Mouse (Mus musculus) heart, embryonic 11.5 days (tissue): ENCODE results near the gene Pqlc2. TPM values are rescaled to one million over a fixed set of nuclear protein-coding genes. Genes with fewer than 3 reads are reported as not detected.

Experiments
- ATAC-seq: fragments of 200-750 bp; cut with Nextera tagmentation; replicated peaks from 2 replicates; pipeline ENCODE4 v1.8.0; 2017; ENCODE audit warnings: moderate library complexity; ENCODE audit not compliant: insufficient number of reproducible peaks, low FRiP score, low TSS enrichment
- H3K27ac ChIP-seq: fragments of 300-500 bp; sonication (generic); 2 replicates; pipeline ENCODE4 v1.5.1; 2014; ENCODE audit warnings: mild to moderate bottlenecking, low read depth, low read length
- H3K27me3 ChIP-seq: fragments of 300-500 bp; sonication (generic); 2 replicates; pipeline ENCODE4 v1.6.1; 2014; ENCODE audit warnings: mild to moderate bottlenecking, low read length, mixed read lengths; ENCODE audit not compliant: control insufficient read depth, insufficient read depth
- H3K36me3 ChIP-seq: fragments of 300-500 bp; sonication (generic); 2 replicates; pipeline ENCODE4 v1.6.1; 2014; ENCODE audit warnings: mild to moderate bottlenecking, low read length, moderate library complexity, mixed read lengths; ENCODE audit not compliant: control insufficient read depth, insufficient read depth
- H3K4me1 ChIP-seq: fragments of 300-500 bp; sonication (generic); 2 replicates; pipeline ENCODE4 v1.6.1; 2014; ENCODE audit warnings: low read length; ENCODE audit not compliant: control insufficient read depth, insufficient read depth
- H3K4me2 ChIP-seq: fragments of 300-500 bp; sonication (generic); 2 replicates; pipeline ENCODE4 v1.6.1; 2014; ENCODE audit warnings: mild to moderate bottlenecking, moderate library complexity
- H3K4me3 ChIP-seq: fragments of 300-500 bp; sonication (generic); 2 replicates; pipeline ENCODE4 v1.5.1; 2014; ENCODE audit warnings: low read depth, low read length
- H3K9ac ChIP-seq: fragments of 300-500 bp; sonication (generic); 2 replicates; pipeline ENCODE4 v1.6.1; 2014; ENCODE audit warnings: mild to moderate bottlenecking, low read depth, low read length, moderate library complexity
- H3K9me3 ChIP-seq: fragments of 300-500 bp; sonication (generic); replicated peaks from 2 replicates; pipeline ENCODE4 v1.6.1; 2016; ENCODE audit warnings: low read length; ENCODE audit not compliant: control insufficient read depth
- WGBS: fragments of 180-500 bp; shearing (Covaris S2); extraction: QIAGEN DNeasy Blood & Tissue Kit; methylation state at CpG from one replicate; pipeline ENCODE4 v1.1.7; 2014; ENCODE audit not compliant: insufficient replicate concordance; 5-methylcytosine and 5-hydroxymethylcytosine counted together
- polyA plus RNA-seq: library from polyadenylated mRNA; unstranded; fragments of >200 nt; fragmentation: Nextera tagmentation; extraction: Ambion mirVana; gene quantifications from 2 replicates; pipeline ENCODE4 v1.2.1, GENCODE M21; 2014

Gene Pqlc2
- polyA plus RNA-seq, 1 experiment from 2014 or later, result 12.8 TPM

- Histone ChIP-seq H3K36me3 (peaks cover 8% of the 10 kb centered on the region; the same call in 1 of the 2 replicates), H3K4me2 (no peak overlapping the region), H3K27ac (no peak overlapping the region), H3K27me3 (no peaks in the 10 kb centered on the region), H3K9ac (no peak overlapping the region), H3K4me1 (no peaks in the 10 kb centered on the region), H3K4me3 (no peak overlapping the region), H3K9me3 (no peaks in the 10 kb centered on the region)
- ATAC-seq, result no peak
- 89% methylated on average over 1 of the region's 1 CpGs for WGBS
Observed at GRCm38 (mm10) chr4:139268242-139268641, 42.3 kb downstream of the Pqlc2 start.

- H3K4me1 ChIP-seq, result no peaks in the 10 kb centered on the region
- 69% methylated on average over 3 of the region's 3 CpGs for whole genome bisulfite sequencing
- no peaks in the 10 kb centered on the region for H3K27me3 ChIP-seq
- no peak for ATAC-seq
- no peak overlapping the region for H3K9ac ChIP-seq
- H3K4me3 ChIP-seq, result no peak overlapping the region
- no peak overlapping the region for H3K27ac ChIP-seq
- peaks cover 14% of the 10 kb centered on the region for H3K36me3 ChIP-seq
- H3K9me3 ChIP-seq, result no peaks in the 10 kb centered on the region
- no peak overlapping the region for H3K4me2 ChIP-seq
Observed at GRCm38 (mm10) chr4:139267335-139267734, 43.2 kb downstream of the Pqlc2 start.

DNA sequence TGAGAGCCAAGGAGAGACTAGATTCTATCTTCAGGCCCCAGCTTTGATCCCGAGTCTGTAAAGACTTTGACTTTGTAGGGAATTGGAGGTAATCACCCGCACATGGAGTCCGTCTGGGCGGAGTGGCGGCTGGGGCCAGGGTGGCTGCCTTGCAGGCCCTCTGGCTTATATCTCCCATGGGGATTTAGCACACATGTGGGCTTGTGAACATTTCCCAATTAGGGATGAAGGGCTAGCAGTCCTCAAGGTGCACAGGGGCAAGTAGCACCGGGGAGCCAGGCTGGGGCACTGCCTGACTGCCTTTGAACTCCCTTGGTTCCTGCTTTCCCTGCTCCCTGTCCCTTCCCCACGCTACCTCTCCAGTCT is 44.0 kb downstream of the Pqlc2 start:
- no peaks in the 10 kb centered on the region for H3K27me3 ChIP-seq
- H3K4me2 ChIP-seq, result no peak overlapping the region
- H3K36me3 ChIP-seq, result peaks cover 18% of the 10 kb centered on the region
- no peaks in the 10 kb centered on the region for H3K4me1 ChIP-seq
- H3K9me3 ChIP-seq, result no peaks in the 10 kb centered on the region
- ATAC-seq, result no peak
- H3K4me3 ChIP-seq, result no peak overlapping the region
- no peak overlapping the region for H3K9ac ChIP-seq
- no peak overlapping the region for H3K27ac ChIP-seq
- 88% methylated on average over 7 of the region's 7 CpGs for WGBS

DNA sequence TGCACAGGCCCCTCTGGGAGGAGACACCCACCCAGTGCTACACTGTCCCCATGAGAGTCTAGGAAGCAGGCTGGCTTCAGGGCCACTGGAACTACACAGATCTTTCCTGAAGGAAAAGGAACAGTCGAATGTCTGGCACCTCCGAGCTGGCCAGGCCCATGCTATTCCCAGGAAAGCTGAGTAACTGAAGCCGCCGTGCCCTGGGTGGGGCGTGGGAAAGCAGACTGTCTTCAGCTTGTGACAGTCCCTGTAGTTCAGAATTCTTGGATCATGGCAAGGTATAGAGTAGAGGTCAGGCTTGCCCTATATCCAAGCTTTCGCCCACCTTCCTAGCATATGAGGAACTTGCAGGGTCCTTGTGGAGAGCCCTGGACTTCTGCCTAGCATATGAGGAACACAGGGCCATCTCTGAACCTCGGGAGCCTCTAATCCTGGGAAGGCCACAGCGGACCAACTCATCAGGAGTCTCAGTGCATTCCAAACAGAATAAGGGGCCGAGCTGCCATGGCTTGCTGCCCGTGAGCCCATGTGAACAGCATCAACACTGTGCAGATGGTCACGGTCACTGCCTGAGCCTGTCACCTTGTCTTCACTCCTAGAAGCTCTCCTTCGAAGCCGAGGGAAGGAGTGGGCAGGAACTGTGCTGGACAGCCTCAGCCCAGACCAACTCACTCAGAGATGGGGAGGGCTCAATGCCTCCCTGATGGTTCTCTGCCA is 44.6 kb downstream of the Pqlc2 start:
- WGBS, result 84% methylated on average over 13 of the region's 13 CpGs
- peaks cover 18% of the 10 kb centered on the region for H3K36me3 ChIP-seq

GRCm38 (mm10) chr4:139262981-139263380 is 47.5 kb downstream of the Pqlc2 start:
- Histone ChIP-seq H3K9me3 (no peaks in the 10 kb centered on the region), H3K4me3 (no peak overlapping the region), H3K4me2 (no peak overlapping the region), H3K9ac (no peak overlapping the region), H3K36me3 (peaks cover 22% of the 10 kb centered on the region), H3K27me3 (no peaks in the 10 kb centered on the region), H3K4me1 (no peaks in the 10 kb centered on the region), H3K27ac (no peak overlapping the region)
- 93% methylated on average over 6 of the region's 6 CpGs for whole genome bisulfite sequencing
- no peak for ATAC-seq

More for the DNA sequence above, 44.6 kb downstream of the Pqlc2 start:
- Histone ChIP-seq H3K4me2 (no peak overlapping the region), H3K9ac (no peak overlapping the region), H3K4me3 (no peak overlapping the region), H3K27me3 (no peaks in the 10 kb centered on the region), H3K4me1 (no peaks in the 10 kb centered on the region), H3K27ac (no peak overlapping the region), H3K9me3 (no peaks in the 10 kb centered on the region)
- ATAC-seq, result no peak

DNA sequence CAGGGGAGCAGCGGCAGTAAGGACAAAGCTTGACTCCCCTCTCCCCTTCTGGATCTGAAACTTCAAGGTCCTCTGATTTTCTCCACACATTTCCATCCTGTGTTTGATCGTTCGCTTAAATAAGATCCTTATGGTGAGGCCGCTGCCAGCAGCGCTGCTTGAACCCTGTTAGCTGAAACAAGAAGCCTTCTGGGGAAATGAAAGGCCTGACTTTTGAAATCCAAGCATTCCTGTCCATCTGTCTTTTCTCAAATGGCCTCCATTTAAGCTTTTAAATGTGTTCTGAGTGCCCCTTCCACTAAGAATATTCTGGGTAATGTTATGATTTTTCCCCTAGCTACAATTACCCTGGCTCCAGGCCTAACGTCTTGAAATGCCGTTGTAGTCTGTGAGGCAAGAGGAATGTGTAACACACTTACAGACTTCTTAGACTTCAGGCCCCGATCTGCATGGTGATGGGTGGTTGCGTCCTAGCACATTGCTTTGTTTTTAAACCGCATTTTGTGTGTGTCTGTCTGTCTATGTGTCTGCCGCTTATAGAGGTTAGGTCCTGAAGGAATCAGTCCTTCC is 51.1 kb downstream of the Pqlc2 start:
- H3K9ac ChIP-seq, result no peak overlapping the region
- peaks cover 24% of the 10 kb centered on the region for H3K36me3 ChIP-seq
- no peaks in the 10 kb centered on the region for H3K9me3 ChIP-seq
- ATAC-seq, result no peak
- H3K4me3 ChIP-seq, result no peak overlapping the region
- H3K27ac ChIP-seq, result no peak overlapping the region
- 85% methylated on average over 11 of the region's 11 CpGs for WGBS
- H3K4me2 ChIP-seq, result no peak overlapping the region
- no peaks in the 10 kb centered on the region for H3K27me3 ChIP-seq
- 0 out of 2 replicates have a peak, but pooled peaks cover 3% of the 10 kb centered on the region for H3K4me1 ChIP-seq

GRCm38 (mm10) chr4:139258621-139259301 is 51.7 kb downstream of the Pqlc2 start:
- no peak overlapping the region for H3K4me2 ChIP-seq
- WGBS, result 74% methylated on average over 6 of the region's 6 CpGs

DNA sequence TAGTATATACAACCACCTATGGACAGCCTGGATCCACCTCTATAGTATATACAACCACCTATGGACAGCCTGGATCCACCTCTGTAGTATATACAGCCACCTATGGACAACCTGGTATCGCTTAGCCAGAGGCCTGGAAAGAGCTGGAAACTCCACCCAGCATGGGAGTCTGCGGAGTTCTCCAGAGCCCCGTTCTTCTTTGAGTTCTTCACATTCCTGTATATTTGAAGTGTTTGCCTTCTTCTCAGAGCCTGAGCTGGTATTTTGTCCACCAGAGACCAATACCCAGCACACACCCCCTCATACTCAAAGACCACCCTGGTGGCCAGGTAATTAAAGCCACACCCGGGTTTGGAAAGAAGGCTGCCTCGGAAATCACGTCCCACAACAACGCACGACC is 53.8 kb downstream of the Pqlc2 start:
- H3K4me2 ChIP-seq, result no peak overlapping the region
- H3K36me3 ChIP-seq, result peaks cover 11% of the 10 kb centered on the region; the same call in 1 of the 2 replicates
- no peaks in the 10 kb centered on the region for H3K9me3 ChIP-seq
- H3K4me3 ChIP-seq, result no peak overlapping the region
- no peak overlapping the region for H3K27ac ChIP-seq
- no peaks in the 10 kb centered on the region for H3K27me3 ChIP-seq
- no peak overlapping the region for H3K9ac ChIP-seq
- 91% methylated on average over 8 of the region's 8 CpGs for WGBS
- H3K4me1 ChIP-seq, result peaks cover 5% of the 10 kb centered on the region
- no peak for ATAC-seq

More at GRCm38 (mm10) chr4:139258621-139259301, 51.7 kb downstream of the Pqlc2 start:
- 0 out of 2 replicates have a peak overlapping the region, but pooled peaks have one; percentile 7 for H3K27ac ChIP-seq
- no peak overlapping the region for H3K4me3 ChIP-seq
- H3K9me3 ChIP-seq, result no peaks in the 10 kb centered on the region
- H3K36me3 ChIP-seq, result peaks cover 24% of the 10 kb centered on the region
- no peaks in the 10 kb centered on the region for H3K27me3 ChIP-seq
- ATAC-seq, result no peak
- 0 out of 2 replicates have a peak, but pooled peaks cover 3% of the 10 kb centered on the region for H3K4me1 ChIP-seq
- H3K9ac ChIP-seq, result no peak overlapping the region
